Mouse (Mus musculus): Measurements from ENCODE around the gene B4galt5. TPM values are rescaled to one million over a fixed set of nuclear protein-coding genes. Genes with fewer than 3 reads are reported as not detected.
"Not testable (repeated sequence)": the region's sequence is repeated elsewhere in the genome, so short reads cannot be mapped to it uniquely, and the experiment has no call there.

Gene B4galt5
- polyA plus RNA-seq (2015; fragmentation: Nextera tagmentation; extraction: Ambion mirVana), result 4.5 and 6.0 TPM in 2 replicates

DNA sequence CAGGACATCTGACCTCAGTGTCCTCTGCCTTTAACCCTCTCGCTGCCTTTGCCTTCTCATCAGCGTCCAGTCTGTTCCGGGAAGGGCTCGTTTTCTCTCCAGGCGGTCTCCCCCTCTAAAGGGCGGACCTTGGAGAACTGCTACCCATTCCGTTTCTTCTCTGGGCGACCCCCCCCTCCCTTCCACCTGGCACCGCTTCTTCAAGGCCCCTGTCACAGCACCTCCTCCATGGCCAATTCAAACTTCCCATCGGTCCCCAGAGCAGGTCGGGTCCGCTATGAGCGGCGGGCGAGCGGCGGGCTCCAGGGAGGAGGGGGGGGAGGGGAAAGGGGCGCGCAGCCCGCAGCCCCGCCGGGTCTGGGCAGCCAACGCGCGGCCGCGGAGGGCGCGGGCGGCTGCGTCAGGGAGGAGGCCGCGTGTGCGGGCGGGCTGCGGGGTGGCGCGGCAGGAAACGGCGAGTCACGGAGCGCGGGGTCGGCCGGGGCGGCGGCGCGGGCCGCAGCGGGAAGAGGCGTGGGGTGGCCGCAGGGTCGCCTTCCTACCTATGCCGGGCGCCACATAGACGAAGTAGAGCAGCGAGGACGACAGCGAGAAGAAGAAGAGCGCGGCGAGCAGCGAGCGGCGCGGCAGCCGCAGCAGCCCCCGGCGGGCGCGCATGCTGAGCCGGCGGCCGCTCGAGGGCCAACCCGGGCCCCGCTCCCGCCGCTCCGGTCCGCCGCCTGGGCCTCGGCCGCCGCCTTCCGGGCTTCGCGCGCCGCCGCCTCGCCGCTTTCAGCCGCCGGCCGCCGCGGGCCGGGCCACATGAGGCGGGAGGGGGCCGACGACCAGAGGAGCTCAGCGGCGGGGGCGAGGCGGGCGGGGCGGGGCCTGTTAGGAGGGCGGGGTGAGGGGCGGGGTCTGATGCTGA is at the start of gene B4galt5:
B4galt5 (minus strand) TSS at position 808 of the 907 bp plus-strand sequence.
- DNase-seq (ENCODE audit: low spot score), result peak; percentile 43
- peaks cover 3% of the 10 kb centered on the region; the same call in 1 of the 2 replicates for H3K4me1 ChIP-seq (replicated peaks; ENCODE audit: control insufficient read depth, insufficient read depth)
- TF ChIP-seq EP300 (optimal IDR thresholded peaks at IDR 0.05) (no peak), CTCF (IDR thresholded peaks at IDR 0.05; ENCODE audit: low read depth) (no peak)
- H3K27ac ChIP-seq (replicated peaks), result peak within 1 kb of the TSS; percentile 86
- H3K4me2 ChIP-seq (replicated peaks; ENCODE audit: low read depth), result peak within 1 kb of the TSS; percentile 90
- peak within 1 kb of the TSS; percentile 84 for H3K9ac ChIP-seq (ENCODE audit: low read length)
- no peaks in the 10 kb centered on the region for H3K9me3 ChIP-seq (ENCODE audit: control insufficient read depth, low read length)
- WGBS, result under 1% methylated on average over 35 of the region's 111 CpGs
- peak within 1 kb of the TSS; percentile 81 for H3K4me3 ChIP-seq (ENCODE audit: low read depth, low read length)
- H3K36me3 ChIP-seq (ENCODE audit: control insufficient read depth, insufficient read depth, low read length), result no peaks in the 10 kb centered on the region
- peak; percentile 16 for ATAC-seq (ENCODE audit: low FRiP score, low TSS enrichment)
- H3K27me3 ChIP-seq (ENCODE audit: control insufficient read depth, insufficient read depth, low read length), result no peaks in the 10 kb centered on the region

DNA sequence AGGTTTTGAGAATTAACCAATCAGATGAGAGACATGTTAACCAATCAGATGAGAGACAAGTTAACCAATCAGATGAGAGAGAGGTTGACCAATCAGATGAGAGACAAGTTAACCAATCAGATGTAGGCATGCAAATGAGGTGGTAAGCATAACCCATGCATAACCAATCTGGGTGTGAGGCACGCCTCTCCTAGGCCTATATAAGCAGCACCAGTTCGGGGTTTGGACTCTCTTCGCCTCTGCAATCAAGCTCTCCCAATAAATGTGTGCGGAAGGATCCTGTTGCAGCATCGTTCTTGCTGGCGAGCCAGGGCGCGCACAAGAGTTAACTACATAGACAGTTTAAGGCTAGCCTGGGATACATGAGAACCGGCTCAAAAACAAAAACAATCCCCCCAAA is 47.4 kb upstream of the B4galt5 start:
- H3K27me3 ChIP-seq (ENCODE audit: control insufficient read depth, insufficient read depth, low read length); DNase-seq (ENCODE audit: low spot score); H3K9ac ChIP-seq (ENCODE audit: low read length); H3K4me1 ChIP-seq (replicated peaks; ENCODE audit: control insufficient read depth, insufficient read depth); H3K4me3 ChIP-seq (ENCODE audit: low read depth, low read length); ATAC-seq (ENCODE audit: low FRiP score, low TSS enrichment); H3K9me3 ChIP-seq (ENCODE audit: control insufficient read depth, low read length); H3K36me3 ChIP-seq (ENCODE audit: control insufficient read depth, insufficient read depth, low read length); H3K4me2 ChIP-seq (replicated peaks; ENCODE audit: low read depth); H3K27ac ChIP-seq (replicated peaks): not testable (repeated sequence)
- WGBS, result 96% methylated on average over 9 of the region's 9 CpGs

GRCm38 (mm10) chr2:167394426-167394825 is 45.4 kb upstream of the B4galt5 start:
- H3K9me3 ChIP-seq (ENCODE audit: control insufficient read depth, low read length), result no peaks in the 10 kb centered on the region
- H3K4me1 ChIP-seq (replicated peaks; ENCODE audit: control insufficient read depth, insufficient read depth), result no peaks in the 10 kb centered on the region
- TF ChIP-seq CTCF (IDR thresholded peaks at IDR 0.05; ENCODE audit: low read depth), result no peak
- TF ChIP-seq EP300 (optimal IDR thresholded peaks at IDR 0.05), result no peak
- no peak overlapping the region for H3K9ac ChIP-seq (ENCODE audit: low read length)
- no peak overlapping the region for H3K4me2 ChIP-seq (replicated peaks; ENCODE audit: low read depth)
- no peak for ATAC-seq (ENCODE audit: low FRiP score, low TSS enrichment)
- H3K27ac ChIP-seq (replicated peaks), result no peak overlapping the region
- no peak for DNase-seq (ENCODE audit: low spot score)
- no peaks in the 10 kb centered on the region for H3K27me3 ChIP-seq (ENCODE audit: control insufficient read depth, insufficient read depth, low read length)
- no peaks in the 10 kb centered on the region for H3K36me3 ChIP-seq (ENCODE audit: control insufficient read depth, insufficient read depth, low read length)
- H3K4me3 ChIP-seq (ENCODE audit: low read depth, low read length), result no peak overlapping the region
- WGBS, result 69% methylated on average over 7 of the region's 7 CpGs

DNA sequence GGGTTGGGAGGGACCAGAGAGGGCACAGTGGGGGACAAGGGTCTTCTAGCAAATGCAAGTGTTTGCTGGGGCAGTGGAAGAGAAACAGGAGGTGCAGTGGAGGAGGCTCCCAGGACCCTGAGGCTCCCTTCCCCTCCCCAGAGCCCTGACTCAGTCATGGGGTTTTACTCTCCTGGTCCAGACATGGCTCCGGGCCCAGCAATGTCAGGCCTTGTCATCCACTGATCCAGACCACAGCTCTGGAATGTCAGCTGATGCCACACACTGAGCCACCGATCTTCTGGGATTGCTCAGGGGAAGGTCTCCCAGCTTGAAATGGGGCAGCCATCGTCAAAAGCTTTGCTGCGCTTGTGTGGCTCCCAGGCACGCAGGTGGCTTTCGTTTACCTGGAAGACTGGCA is 38.0 kb upstream of the B4galt5 start:
- Histone ChIP-seq H3K27me3 (ENCODE audit: control insufficient read depth, insufficient read depth, low read length) (no peaks in the 10 kb centered on the region), H3K36me3 (ENCODE audit: control insufficient read depth, insufficient read depth, low read length) (no peaks in the 10 kb centered on the region), H3K4me3 (ENCODE audit: low read depth, low read length) (no peak overlapping the region), H3K4me1 (replicated peaks; ENCODE audit: control insufficient read depth, insufficient read depth) (no peaks in the 10 kb centered on the region), H3K27ac (replicated peaks) (no peak overlapping the region), H3K4me2 (replicated peaks; ENCODE audit: low read depth) (no peak overlapping the region), H3K9ac (ENCODE audit: low read length) (no peak overlapping the region), H3K9me3 (ENCODE audit: control insufficient read depth, low read length) (no peaks in the 10 kb centered on the region)
- no peak for DNase-seq (ENCODE audit: low spot score)
- ATAC-seq (ENCODE audit: low FRiP score, low TSS enrichment), result no peak
- WGBS, result 75% methylated on average over 6 of the region's 6 CpGs
- TF ChIP-seq EP300 (optimal IDR thresholded peaks at IDR 0.05), result no peak
- TF ChIP-seq CTCF (IDR thresholded peaks at IDR 0.05; ENCODE audit: low read depth), result no peak

- H3K4me1 ChIP-seq (replicated peaks; ENCODE audit: control insufficient read depth, insufficient read depth), result no peaks in the 10 kb centered on the region
- TF ChIP-seq CTCF (IDR thresholded peaks at IDR 0.05; ENCODE audit: low read depth), result no peak
- no peak for TF ChIP-seq EP300 (optimal IDR thresholded peaks at IDR 0.05)
- no peak overlapping the region for H3K9ac ChIP-seq (ENCODE audit: low read length)
- no peak overlapping the region for H3K4me3 ChIP-seq (ENCODE audit: low read depth, low read length)
- H3K36me3 ChIP-seq (ENCODE audit: control insufficient read depth, insufficient read depth, low read length), result no peaks in the 10 kb centered on the region
- ATAC-seq (ENCODE audit: low FRiP score, low TSS enrichment) (no peak), DNase-seq (ENCODE audit: low spot score) (no peak)
- H3K9me3 ChIP-seq (ENCODE audit: control insufficient read depth, low read length), result no peaks in the 10 kb centered on the region
- H3K4me2 ChIP-seq (replicated peaks; ENCODE audit: low read depth), result no peak overlapping the region
- WGBS, result 82% methylated on average over 4 of the region's 4 CpGs
- no peak overlapping the region for H3K27ac ChIP-seq (replicated peaks)
- no peaks in the 10 kb centered on the region for H3K27me3 ChIP-seq (ENCODE audit: control insufficient read depth, insufficient read depth, low read length)
Measured at GRCm38 (mm10) chr2:167386456-167386855, 37.5 kb upstream of the B4galt5 start.

DNA sequence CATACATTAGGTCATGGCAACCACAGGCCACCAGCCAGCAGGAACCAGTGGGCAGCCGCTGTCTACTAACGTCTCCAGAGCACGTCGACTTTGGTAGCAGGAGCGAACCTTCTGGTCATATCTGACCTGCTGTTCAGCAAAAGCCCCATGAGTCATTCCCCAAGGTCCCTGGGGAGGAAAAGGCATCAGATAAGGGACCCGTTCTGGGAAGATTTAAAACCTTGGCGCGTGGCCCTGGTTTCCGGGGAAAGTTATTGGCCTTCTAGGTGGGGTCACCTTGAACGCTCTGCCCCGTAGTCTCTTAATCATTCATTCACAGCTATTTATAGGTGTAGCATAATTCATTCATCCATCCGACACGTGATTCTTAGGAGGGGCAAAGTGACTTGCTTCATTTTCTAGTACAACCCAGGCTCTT is 34.7 kb upstream of the B4galt5 start:
- Histone ChIP-seq H3K36me3 (ENCODE audit: control insufficient read depth, insufficient read depth, low read length) (no peaks in the 10 kb centered on the region), H3K9me3 (ENCODE audit: control insufficient read depth, low read length) (no peaks in the 10 kb centered on the region), H3K4me2 (replicated peaks; ENCODE audit: low read depth) (no peak overlapping the region), H3K9ac (ENCODE audit: low read length) (no peak overlapping the region), H3K27me3 (ENCODE audit: control insufficient read depth, insufficient read depth, low read length) (no peaks in the 10 kb centered on the region), H3K27ac (replicated peaks) (no peak overlapping the region), H3K4me1 (replicated peaks; ENCODE audit: control insufficient read depth, insufficient read depth) (no peaks in the 10 kb centered on the region), H3K4me3 (ENCODE audit: low read depth, low read length) (no peak overlapping the region)
- WGBS, result 45% methylated on average over 13 of the region's 13 CpGs
- peak; percentile 90 for DNase-seq (ENCODE audit: low spot score)
- no peak for TF ChIP-seq EP300 (optimal IDR thresholded peaks at IDR 0.05)
- peak; percentile 90 for ATAC-seq (ENCODE audit: low FRiP score, low TSS enrichment)

Measured in stomach, postnatal 0 days (tissue).